Mouse (Mus musculus) lung, postnatal 0 days (tissue): ENCODE measurements around the gene Igf2bp3. TPM values are rescaled to one million over a fixed set of nuclear protein-coding genes. Genes with fewer than 3 reads are reported as not detected.
A peak's percentile ranks its signal among the peaks of the same experiment; 100 is the strongest.

Source experiments
- ATAC-seq: fragments of 200-750 bp; cut with Nextera tagmentation; 2 replicates; pipeline ENCODE4 v1.8.0; 2017; ENCODE audit warnings: moderate library complexity
- DNase-seq: peaks from one replicate; pipeline ENCODE4 v3.0.0-alpha.2; 2016; ENCODE audit warnings: low spot score
- H3K27ac ChIP-seq: fragments of 300-500 bp; sonication (generic); 2 replicates; pipeline ENCODE4 v1.5.1; 2014; ENCODE audit warnings: antibody characterized with exemption, mild to moderate bottlenecking, low read length, mixed read lengths
- H3K27me3 ChIP-seq: fragments of 300-500 bp; sonication (generic); replicated peaks from 2 replicates; pipeline ENCODE4 v1.6.1; 2014; ENCODE audit warnings: low read length, mixed read lengths; ENCODE audit not compliant: insufficient read depth
- H3K36me3 ChIP-seq: fragments of 300-500 bp; sonication (generic); 2 replicates; pipeline ENCODE4 v1.6.1; 2014; ENCODE audit warnings: low read length, mixed read lengths; ENCODE audit not compliant: insufficient read depth
- H3K4me1 ChIP-seq: fragments of 300-500 bp; sonication (generic); 2 replicates; pipeline ENCODE4 v1.6.1; 2014; ENCODE audit warnings: antibody characterized with exemption, low read depth, low read length, mixed read lengths; ENCODE audit not compliant: insufficient read depth
- H3K4me2 ChIP-seq: fragments of 300-500 bp; sonication (generic); replicated peaks from 2 replicates; pipeline ENCODE4 v1.6.1; 2014; ENCODE audit warnings: low read depth, mild to moderate bottlenecking, low read length, moderate library complexity, mixed read lengths
- H3K4me3 ChIP-seq: fragments of 300-500 bp; sonication (generic); 2 replicates; pipeline ENCODE4 v1.5.1; 2014; ENCODE audit warnings: low read depth, low read length
- H3K9ac ChIP-seq: fragments of 300-500 bp; sonication (generic); replicated peaks from 2 replicates; pipeline ENCODE4 v1.6.1; 2014; ENCODE audit warnings: low read depth, mild to moderate bottlenecking
- H3K9me3 ChIP-seq: fragments of 300-500 bp; sonication (generic); 2 replicates; pipeline ENCODE4 v1.6.1; 2016; ENCODE audit warnings: low read length, mixed read lengths
- CTCF ChIP-seq: IDR thresholded peaks from 2 replicates; pipeline ENCODE4 v1.5.1; 2016; ENCODE audit warnings: antibody characterized with exemption, mild to moderate bottlenecking
- EP300 ChIP-seq: IDR thresholded peaks from 2 replicates; pipeline ENCODE4 v1.6.1; 2016; ENCODE audit warnings: antibody characterized with exemption, mild to moderate bottlenecking, control low read depth
- WGBS: fragments of 180-500 bp; shearing (Covaris S2); extraction: QIAGEN DNeasy Blood & Tissue Kit; methylation state at CpG from one replicate; pipeline ENCODE4 v1.1.7; 2014; 5-methylcytosine and 5-hydroxymethylcytosine counted together
- polyA plus RNA-seq: library from polyadenylated mRNA; unstranded; fragments of >200 nt; fragmentation: Nextera tagmentation; extraction: Ambion mirVana; gene quantifications from 2 replicates; pipeline ENCODE4 v1.2.1, GENCODE M21; 2015

Igf2bp3 gene
- polyA plus RNA-seq, 1 experiment from 2014 or later, result 23.7 TPM

- TF ChIP-seq EP300 (no peak), CTCF (no peak)
- Histone ChIP-seq H3K4me2 (no peak overlapping the region), H3K27ac (no peak overlapping the region), H3K4me1 (no peaks in the 10 kb centered on the region), H3K9me3 (no peaks in the 10 kb centered on the region), H3K36me3 (no peaks in the 10 kb centered on the region), H3K27me3 (no peaks in the 10 kb centered on the region), H3K9ac (no peak overlapping the region), H3K4me3 (no peak overlapping the region)
- 60% methylated on average over 10 of the region's 10 CpGs for WGBS
- ATAC-seq (no peak), DNase-seq (no peak)
These were observed 166.9 kb downstream of the Igf2bp3 start for GRCm38 (mm10) chr6:49047848-49048247.

- ATAC-seq, result no peak
- TF ChIP-seq CTCF (no peak), EP300 (no peak)
- WGBS, result 67% methylated on average over 8 of the region's 8 CpGs
- Histone ChIP-seq H3K9me3 (no peaks in the 10 kb centered on the region), H3K4me3 (no peak overlapping the region), H3K9ac (no peak overlapping the region), H3K4me2 (no peak overlapping the region), H3K27me3 (no peaks in the 10 kb centered on the region), H3K36me3 (no peaks in the 10 kb centered on the region), H3K4me1 (no peaks in the 10 kb centered on the region), H3K27ac (no peak overlapping the region)
- no peak for DNase-seq
These were observed 167.8 kb downstream of the Igf2bp3 start for GRCm38 (mm10) chr6:49046976-49047375.

GRCm38 (mm10) chr6:49046502-49046901, 168.3 kb downstream of the Igf2bp3 start:
- TF ChIP-seq EP300, result no peak
- TF ChIP-seq CTCF, result no peak
- Histone ChIP-seq H3K4me2 (no peak overlapping the region), H3K27me3 (no peaks in the 10 kb centered on the region), H3K36me3 (no peaks in the 10 kb centered on the region), H3K27ac (no peak overlapping the region), H3K4me3 (no peak overlapping the region), H3K9me3 (no peaks in the 10 kb centered on the region), H3K4me1 (no peaks in the 10 kb centered on the region), H3K9ac (no peak overlapping the region)
- ATAC-seq, result no peak
- WGBS, result 69% methylated on average over 6 of the region's 6 CpGs
- no peak for DNase-seq

GRCm38 (mm10) chr6:49039470-49040180, 175.1 kb downstream of the Igf2bp3 start:
- no peaks in the 10 kb centered on the region for H3K4me1 ChIP-seq
- H3K27ac ChIP-seq, result no peak overlapping the region
- peak; percentile 72 for TF ChIP-seq CTCF
- no peak for TF ChIP-seq EP300
- ATAC-seq, result peak; percentile 52; the same call in 1 of the 2 replicates
- H3K9ac ChIP-seq, result no peak overlapping the region
- peak overlapping the region; percentile 23 for H3K4me3 ChIP-seq
- no peaks in the 10 kb centered on the region for H3K27me3 ChIP-seq
- H3K9me3 ChIP-seq, result no peaks in the 10 kb centered on the region
- 11% methylated on average over 18 of the region's 18 CpGs for WGBS
- peak; percentile 80 for DNase-seq
- H3K4me2 ChIP-seq, result peak overlapping the region; percentile 47
- no peaks in the 10 kb centered on the region for H3K36me3 ChIP-seq

- H3K4me1 ChIP-seq, result no peaks in the 10 kb centered on the region
- DNase-seq (no peak), ATAC-seq (no peak)
- no peaks in the 10 kb centered on the region for H3K36me3 ChIP-seq
- no peak overlapping the region for H3K9ac ChIP-seq
- no peak overlapping the region for H3K4me2 ChIP-seq
- no peak overlapping the region for H3K4me3 ChIP-seq
- H3K27me3 ChIP-seq, result no peaks in the 10 kb centered on the region
- WGBS, result 56% methylated on average over 12 of the region's 12 CpGs
- H3K27ac ChIP-seq, result no peak overlapping the region
- TF ChIP-seq CTCF (no peak), EP300 (no peak)
- no peaks in the 10 kb centered on the region for H3K9me3 ChIP-seq
These were observed 177.5 kb downstream of the Igf2bp3 start for GRCm38 (mm10) chr6:49037268-49037662.

GRCm38 (mm10) chr6:49036275-49037267, 178.2 kb downstream of the Igf2bp3 start, which contains the start of gene Gpnmb:
Gene Gpnmb (plus strand): TSS chr6:49036546.
- no peak for DNase-seq
- TF ChIP-seq CTCF, result no peak
- no peak for TF ChIP-seq EP300
- no peaks in the 10 kb centered on the region for H3K4me1 ChIP-seq
- no peaks in the 10 kb centered on the region for H3K36me3 ChIP-seq
- no peak within 1 kb of the TSS for H3K9ac ChIP-seq
- no peak for ATAC-seq
- H3K27ac ChIP-seq, result no peak within 1 kb of the TSS
- 40% methylated on average over 28 of the region's 28 CpGs for WGBS
- H3K9me3 ChIP-seq, result no peaks in the 10 kb centered on the region
- peak within 1 kb of the TSS; percentile 22 for H3K4me2 ChIP-seq
- no peak within 1 kb of the TSS for H3K4me3 ChIP-seq
- H3K27me3 ChIP-seq, result no peaks in the 10 kb centered on the region

Other genes with a start within 250 kb of the Igf2bp3 start
- gene Doxl2, start 240.0 kb downstream of the Igf2bp3 start, polyA plus RNA-seq, result not detected in 2 replicates
- gene Svs1, start 228.1 kb downstream of the Igf2bp3 start, polyA plus RNA-seq, result not detected in 2 replicates
- 1.5 and 2.0 TPM in 2 replicates for gene Gpnmb, start 178.4 kb downstream of the Igf2bp3 start, polyA plus RNA-seq
- 81.3 and 84.1 TPM in 2 replicates for gene Malsu1, start 141.2 kb downstream of the Igf2bp3 start, polyA plus RNA-seq
- 45.3 and 72.6 TPM in 2 replicates for gene Tra2a, start 49.1 kb upstream of the Igf2bp3 start, polyA plus RNA-seq
- gene Ccdc126, start 104.3 kb upstream of the Igf2bp3 start, polyA plus RNA-seq, result 14.8 and 15.4 TPM in 2 replicates
- 17.0 and 20.5 TPM in 2 replicates for gene Fam221a, start 152.8 kb upstream of the Igf2bp3 start, polyA plus RNA-seq
- gene Stk31, start 180.6 kb upstream of the Igf2bp3 start, polyA plus RNA-seq, result not detected in 2 replicates